Mouse (Mus musculus): ENCODE measurements at regions not wholly inside any gene's neighbourhood (a gene's known extent, or its start where the extent isn't known, plus 50 kb on each side); places are given as distances from the start of the nearest gene placed in this dataset.

DNA sequence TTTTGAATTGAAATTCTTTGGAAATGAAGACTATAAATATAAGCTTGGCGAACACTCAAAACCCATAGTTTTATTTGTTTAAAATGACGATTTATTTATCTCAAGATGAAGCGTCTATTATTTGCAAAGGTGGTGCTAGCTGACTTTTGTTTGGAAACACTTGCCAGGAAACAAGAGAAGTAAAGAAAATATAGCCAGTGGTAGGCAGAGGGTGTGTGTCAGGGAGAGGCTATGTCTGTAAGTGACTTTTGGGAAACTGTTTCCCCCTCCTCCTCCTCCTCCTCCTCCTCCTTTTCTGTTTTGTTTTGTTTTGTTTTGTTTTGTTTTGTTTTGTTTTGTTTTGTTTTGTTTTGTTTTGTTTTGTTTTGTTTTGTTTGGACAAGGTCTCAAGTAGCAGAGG is 62.2 kb upstream of the Egln3 start:
- DNase-seq = no peak

DNA sequence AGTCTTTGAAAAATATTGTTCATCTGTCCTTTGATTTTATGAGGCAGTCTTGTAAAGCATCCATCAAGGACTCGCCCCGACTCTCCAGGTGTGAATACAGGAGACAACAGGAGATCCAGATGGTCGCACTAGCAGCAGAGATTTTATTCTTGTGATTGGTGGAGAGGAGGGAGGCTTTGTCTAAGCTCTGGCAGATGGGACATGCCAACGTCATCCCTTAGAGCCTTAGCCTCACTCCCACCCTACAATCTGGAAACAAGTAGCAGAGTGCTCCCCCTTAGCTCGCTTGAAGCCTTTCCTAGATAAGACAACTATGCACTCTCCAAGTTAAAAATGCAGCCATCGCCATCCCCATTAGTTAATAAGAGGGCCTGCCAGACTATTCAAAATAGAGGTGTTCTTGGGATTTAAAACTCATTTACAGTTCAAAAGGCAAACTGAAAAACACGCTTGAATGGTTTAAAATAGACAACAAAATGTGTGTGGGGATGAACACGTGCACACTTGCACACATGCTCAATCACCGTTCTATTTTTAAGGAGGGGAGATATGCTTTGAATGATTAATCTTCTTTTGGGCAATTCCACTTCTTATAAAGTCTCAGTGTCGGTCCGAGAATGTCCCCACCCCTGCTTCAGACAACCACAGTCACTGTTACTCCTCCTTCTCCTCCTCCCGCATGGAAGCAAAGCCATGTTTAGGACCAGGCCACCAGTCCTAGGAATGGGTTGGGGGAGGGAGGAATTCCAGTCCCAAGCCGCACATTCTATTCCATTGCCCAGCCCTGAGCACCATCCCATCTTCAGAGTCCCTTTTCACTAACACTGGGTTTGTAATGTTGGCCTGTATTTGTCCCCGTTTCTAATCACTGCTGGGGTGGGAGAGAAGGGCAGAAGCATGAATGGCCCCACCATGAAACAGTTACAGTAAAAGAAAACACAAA is 61.5 kb upstream of the Egln3 start:
- no peak for DNase-seq

DNA sequence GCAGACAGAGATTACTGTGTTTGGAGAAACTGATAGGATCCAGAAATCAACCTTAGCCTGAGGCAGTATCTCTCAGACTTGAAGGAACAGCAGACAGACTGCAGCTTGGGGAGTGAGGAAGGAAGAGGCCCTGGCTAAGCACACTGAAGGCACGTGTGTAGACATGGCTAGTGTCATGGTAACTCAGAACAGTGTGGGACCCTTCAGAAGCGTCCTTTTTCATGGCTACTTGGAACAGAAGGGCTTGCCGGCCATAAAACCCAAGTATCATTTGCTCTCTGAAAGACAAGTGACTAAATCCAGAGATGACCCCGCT is 60.7 kb upstream of the Egln3 start:
- no peak for DNase-seq

DNA sequence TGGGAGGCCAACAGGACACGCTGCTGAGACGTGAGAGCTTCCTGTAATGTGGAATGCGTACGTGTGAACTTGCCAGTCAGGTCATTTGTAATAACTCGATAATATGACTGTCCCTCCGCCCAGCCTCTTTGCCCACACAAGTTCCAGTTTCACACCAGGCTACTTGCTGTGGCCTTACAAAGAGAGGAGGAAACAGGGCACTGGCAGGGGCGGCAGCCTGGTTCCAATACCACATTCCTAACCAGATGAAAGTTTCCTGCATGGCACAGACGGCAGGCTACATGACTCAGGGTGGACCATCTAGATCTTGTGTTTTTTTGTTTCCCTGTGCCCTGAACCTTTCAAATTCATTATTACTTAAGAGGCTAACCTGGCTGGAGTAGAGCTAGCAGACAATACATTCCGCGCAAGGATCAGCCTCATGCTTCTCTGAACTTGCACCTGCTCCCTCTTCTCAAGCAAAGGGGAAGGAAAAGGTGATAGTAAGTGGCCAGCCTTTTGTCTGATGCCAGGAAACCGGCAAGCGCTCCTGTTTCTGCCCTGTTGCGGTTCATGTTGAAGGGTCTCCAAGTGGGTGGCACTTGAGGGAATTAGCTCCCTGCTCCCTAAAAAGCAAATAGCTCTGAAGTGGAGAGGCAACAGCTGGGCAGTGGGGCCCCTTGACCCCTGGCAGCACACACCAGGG is 60.2 kb upstream of the Egln3 start:
- DNase-seq = no peak

DNA sequence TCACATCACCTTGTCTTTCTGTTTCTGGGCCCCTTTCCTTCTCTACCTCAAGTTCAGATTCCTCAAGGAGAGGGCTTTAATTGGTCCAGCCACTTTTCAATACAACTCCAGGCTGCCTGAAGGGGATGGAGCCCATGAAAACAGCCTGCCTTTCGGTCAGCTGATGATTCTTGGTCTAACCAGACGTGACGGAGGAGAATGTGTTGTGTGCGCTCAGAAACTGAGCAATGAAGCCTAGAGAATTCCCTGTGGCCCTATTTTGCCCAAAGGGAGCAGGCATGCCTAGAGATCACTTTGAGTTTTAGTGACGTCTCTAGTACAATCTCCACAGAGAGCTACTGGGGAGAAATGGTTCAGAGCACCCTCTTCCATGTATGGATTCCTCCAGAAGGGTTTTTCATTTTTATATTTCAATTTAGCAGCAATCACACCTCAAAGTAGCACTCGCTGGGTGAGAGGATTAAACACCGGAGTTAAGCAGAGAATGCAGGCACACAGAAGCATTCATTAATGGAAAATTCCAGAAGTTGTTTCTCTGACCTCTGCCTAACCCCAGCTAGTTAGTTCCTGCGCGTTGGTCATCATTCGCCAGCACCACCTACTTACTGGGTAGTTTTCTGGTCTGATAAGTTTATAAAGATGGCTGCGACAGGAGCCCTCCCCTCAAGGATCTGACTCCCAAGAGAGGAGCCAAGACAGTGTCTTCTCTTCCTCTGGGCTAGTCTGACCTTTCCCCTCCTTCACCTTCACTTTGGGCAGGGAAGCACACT is 58.8 kb upstream of the Egln3 start:
- peak in 1 of 2 experiments; percentile 32 for DNase-seq

DNA sequence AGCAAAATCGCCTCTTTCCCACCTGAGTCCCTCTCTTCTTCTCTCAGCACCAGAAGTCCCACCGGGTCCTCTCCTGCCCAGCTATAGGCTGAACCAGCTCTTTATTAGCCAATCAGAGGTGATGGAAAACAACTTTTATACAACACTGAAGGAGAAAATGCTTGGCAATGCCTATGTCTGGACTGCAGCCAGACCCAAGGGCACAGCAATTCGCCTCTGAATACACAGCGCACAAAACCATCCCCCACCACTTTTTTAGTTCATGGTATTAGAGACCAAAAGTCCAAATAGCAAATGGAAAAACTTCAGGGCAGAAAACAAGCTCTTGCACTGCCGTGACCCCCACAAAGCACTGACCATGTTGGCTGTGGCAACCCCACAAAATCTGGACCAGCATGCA is 57.8 kb upstream of the Egln3 start:
- DNase-seq = peak in 1 of 2 experiments; percentile 36

DNA sequence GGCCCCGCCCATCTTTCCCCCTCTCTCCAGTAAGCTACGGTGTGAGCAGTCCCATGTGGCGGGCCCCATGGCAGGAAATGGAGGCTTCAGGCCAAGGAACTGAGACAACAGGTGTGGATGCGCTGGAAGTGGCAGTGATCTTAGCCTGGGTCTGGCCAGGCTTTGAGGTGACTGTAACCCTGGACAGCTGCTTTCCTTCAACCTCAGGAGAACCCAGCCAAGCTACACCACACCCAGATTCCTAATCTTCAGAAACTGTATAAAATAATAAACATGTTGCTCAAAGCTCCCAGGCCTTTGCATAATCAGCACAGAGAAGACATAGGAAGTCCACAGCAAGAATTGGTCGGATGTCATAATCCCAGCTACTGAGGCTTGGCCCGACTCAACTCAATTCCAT is 56.8 kb upstream of the Egln3 start:
- DNase-seq = peak in 1 of 2 experiments; percentile 18

DNA sequence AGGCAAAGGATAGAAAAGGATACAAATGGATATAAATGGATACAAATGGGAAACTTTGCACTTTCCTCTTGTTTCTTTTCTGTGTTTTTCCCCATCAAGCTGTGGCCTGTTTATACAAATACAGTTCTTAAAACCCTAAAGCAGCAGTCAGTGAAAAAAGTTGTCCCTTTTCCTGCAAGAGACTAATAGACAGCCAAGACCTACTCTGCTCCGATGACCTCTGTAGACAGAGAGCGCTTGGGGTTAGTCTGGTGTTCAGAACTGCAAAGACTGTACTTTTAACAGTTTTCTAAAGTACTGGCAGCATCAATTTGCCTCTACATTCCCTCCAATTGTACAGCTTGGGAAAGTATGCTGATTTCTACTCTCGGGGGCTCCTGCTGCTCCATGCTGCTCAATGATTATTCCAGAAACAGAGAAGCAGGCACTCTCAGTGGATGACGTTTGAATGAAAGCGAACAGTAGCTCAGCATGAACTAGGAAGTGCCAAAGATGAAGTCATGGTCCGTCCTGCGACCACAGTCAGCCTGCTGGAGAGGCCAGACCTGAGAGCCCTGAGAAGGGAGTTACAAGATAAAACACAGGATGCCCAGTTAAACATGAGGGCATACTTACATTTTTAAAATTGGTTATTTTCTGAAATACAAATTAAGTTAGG is 54.2 kb upstream of the Egln3 start:
- DNase-seq = no peak

DNA sequence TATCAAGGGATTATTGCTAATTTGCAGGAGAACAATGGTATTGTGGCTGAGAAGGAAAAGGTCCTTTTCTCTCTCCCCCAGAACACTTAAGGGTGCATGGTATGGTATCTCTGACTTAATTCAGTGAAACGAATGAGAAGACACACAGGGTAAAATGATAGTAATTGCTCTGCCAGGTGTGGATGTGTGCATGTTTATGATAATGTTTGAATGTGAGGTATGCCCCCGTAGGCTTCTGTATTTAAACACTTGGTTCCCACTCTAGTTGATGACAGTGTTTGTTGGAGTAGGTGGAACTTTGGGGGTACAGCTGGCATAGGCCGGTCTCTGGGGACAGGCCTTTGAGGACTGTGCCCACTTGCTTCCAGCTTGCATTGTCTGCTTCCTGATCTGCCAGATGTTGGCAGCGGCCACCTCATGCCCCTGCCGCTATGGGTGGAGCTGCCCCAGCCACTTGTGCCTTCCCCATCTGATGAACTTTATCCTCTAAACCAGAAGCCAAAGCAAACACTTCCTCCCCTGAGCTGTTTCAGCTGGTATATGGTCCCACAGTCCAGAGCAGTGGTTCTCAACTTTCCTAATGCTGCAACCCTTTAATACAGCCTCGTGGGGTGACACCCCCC is 53.0 kb upstream of the Egln3 start:
- peak in 1 of 2 experiments; percentile 17 for DNase-seq

All from kidney, postnatal 4 days (tissue).